Mouse (Mus musculus) megakaryocyte, embryonic 14.5 days (primary cell): Measurements from ENCODE around the gene Camkmt.

Experiments
- FLI1 ChIP-seq: IDR thresholded peaks from 2 replicates; pipeline ENCODE4 v1.6.1; 2012; ENCODE audit warnings: low read length, inconsistent platforms, mixed read lengths
- GATA1 ChIP-seq: IDR thresholded peaks from 3 replicates; pipeline ENCODE4 v1.6.1; 2012; ENCODE audit warnings: mixed read lengths, low read length, inconsistent platforms, borderline replicate concordance

- no peak for TF ChIP-seq FLI1
- no peak for TF ChIP-seq GATA1
Observed at GRCm38 (mm10) chr17:85303686-85304085, 213.3 kb downstream of the Camkmt start.
